Mouse (Mus musculus) erythroblast, adult 5-6 weeks (primary cell): Measurements from ENCODE around the gene Emg1. TPM values are rescaled to one million over a fixed set of nuclear protein-coding genes. Genes with fewer than 3 reads are reported as not detected.

Experiments
- ATAC-seq: replicated peaks from 2 replicates; pipeline ENCODE4 v1.8.0; 2016; ENCODE audit warnings: moderate number of reproducible peaks, mild to moderate bottlenecking, moderate TSS enrichment, inconsistent platforms; ENCODE audit not compliant: poor library complexity, low FRiP score, severe bottlenecking
- total RNA-seq, 2 experiments: library from RNA; stranded (forward) in 1 of 2; stranded (reverse) in 1 of 2; fragments of 150-400 nt in 1 of 2; fragments of 200-764, 138-1000 nt in 1 of 2; gene quantifications; 2 replicates each; pipeline versions ENCODE4 v1.2.3 to v1.2.4; 2015 to 2017; ENCODE audit warnings: low replicate concordance in 2 of 2

Emg1 gene
- total RNA-seq, 2 experiments from 2014 or later: 37.2 to 65.1 TPM

DNA sequence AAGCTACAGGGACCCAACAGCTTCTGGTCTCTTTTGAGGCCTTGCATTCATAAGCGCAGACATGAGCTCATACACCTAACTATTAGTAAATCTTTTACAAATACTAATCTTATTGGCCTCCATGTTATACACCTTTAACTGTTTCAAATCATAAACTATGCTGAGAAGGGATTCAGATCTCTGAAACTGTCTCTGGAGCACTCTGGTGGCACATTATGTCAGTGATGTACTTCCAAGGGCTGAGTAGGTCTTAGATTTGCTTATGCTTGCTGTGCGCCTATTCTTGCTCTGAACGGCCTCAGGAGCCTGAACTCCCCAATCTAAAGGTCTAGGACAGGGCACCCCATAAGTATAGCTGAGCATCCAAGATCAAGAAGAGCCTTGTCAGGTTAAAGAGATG is 29.9 kb upstream of the Emg1 start:
- no peak for ATAC-seq

DNA sequence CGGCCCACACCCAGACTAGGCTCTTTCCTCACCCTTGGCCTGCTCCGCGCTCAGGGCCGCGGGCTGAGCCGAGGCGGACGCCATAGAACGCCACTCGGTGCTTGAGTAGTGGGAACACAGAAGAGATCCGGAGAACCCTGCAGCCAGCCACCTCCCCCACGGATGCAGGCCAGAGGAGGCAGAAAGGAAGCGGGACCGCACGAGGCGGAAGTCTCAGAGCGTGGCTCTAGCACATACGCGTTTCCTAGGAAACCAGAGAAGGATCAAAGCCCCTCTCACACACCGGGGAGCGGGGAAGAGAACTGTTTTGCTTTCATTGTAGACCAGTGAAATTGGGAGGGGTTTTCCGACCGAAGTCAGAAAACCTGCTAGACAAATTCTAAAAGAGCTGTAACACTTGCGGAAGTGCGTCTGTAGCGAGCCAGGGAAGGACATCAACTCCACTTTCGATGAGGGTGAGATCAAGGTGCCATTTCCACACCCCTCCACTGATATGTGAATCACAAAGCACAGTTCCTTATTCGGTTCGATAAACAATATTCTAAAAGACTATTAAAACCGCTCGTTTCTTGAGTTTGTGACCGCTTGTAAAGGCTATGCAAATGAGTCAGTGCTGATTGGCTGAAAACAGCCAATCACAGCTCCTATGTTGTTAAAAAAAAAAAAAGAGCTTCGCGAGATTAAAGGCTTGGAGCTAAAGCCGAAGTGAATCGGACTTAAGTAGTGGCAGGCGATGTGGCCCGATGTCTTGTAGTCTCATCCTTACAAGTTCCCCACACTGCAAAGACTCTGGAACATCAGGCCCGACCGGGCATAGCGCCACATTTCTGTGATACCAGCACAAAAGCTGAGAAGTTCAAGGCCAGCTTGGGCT is 29.1 kb upstream of the Emg1 start, which contains the start of gene Grcc10:
TSS of gene Grcc10 (minus strand) at position 487 of the 874 bp plus-strand sequence.
- peak; percentile 64 for ATAC-seq

DNA sequence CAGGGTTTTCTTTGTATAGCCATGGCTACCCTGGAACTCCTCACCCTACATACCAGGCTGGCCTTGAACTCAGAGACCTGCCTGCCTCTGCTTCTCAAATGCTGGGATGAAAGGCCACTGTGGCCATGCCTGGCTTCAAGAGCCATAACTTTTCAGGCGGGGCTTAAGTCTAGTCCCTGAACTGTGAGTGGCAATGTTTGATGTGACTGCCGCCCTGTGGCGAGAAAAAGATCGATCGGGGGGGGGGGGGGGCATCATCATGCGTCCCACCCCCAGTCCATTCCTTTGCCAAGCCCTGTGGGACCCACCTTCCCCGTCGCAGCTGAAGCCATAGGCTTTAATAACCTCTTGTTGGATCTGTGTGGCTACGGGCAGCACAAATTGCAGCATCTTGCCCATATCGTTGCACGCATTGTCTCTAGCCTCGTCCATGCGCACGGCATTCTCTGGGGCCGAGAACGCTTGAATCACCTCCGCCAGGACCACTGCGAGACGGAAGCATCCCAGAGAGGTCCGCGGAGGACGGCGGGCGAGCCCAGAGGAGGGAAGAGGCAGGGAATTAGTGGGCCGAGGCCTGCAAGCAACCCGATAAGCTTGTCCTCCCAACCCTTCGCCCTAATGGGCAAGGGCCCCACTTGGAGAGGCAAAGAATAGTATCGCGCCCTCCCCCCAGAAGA is 28.4 kb upstream of the Emg1 start:
- ATAC-seq: peak; percentile 28; the same call in 1 of the 2 replicates

DNA sequence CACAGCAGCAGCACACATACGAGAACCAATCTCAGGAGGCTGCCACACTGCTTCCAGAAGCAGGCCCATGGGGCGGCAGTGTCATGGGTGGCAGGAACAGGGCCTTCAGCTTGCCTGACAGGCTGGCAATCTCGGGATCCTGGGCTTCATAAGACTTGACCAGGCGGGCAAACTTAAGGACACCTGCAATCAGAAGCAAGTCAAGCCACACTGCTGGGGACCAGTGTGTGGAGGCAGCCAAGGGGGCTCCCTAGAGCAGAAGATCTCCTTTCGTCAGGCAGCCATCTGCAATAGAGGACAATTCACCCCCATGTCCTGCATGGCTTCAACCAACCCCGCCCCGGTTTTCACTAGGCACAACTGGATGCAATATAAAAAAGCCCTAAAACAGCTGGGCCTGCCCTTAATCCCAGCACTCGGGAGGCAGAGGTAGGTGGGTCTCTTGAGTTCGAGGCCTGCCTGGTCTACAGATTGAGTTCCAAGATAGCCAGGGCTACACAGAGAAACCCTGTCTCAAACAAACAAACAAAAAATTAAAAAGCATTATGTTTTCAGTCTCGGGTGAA is 27.3 kb upstream of the Emg1 start:
- ATAC-seq: no peak

DNA sequence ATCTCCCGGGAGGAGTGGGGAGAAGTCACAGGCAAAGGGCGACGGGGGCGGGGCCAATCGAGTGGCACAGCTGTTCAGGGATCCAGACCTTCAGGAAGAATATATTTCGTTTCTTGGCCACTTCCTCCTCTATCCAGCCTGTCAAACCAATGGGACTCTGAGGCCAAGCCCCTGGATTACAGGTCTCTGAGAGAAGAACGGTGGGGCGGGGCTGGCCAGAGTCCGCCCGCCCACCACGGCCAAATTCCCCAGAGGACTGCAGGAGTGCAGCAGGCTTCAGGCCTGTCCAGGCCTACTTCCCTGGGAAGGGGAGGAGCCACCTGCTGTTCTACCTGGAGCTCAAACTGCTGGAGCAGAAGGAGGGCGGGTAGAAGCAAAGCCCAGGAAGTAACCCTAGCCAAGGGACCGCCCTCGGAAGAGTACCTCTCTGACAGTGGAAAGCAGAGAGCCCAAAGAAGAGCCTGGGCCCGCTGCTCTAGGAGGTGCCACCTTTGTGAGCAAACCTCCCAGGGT is 26.6 kb upstream of the Emg1 start, which contains the start of gene Ptpn6:
TSS of gene Ptpn6 (minus strand) at position 204 of the 513 bp plus-strand sequence.
- ATAC-seq: no peak

DNA sequence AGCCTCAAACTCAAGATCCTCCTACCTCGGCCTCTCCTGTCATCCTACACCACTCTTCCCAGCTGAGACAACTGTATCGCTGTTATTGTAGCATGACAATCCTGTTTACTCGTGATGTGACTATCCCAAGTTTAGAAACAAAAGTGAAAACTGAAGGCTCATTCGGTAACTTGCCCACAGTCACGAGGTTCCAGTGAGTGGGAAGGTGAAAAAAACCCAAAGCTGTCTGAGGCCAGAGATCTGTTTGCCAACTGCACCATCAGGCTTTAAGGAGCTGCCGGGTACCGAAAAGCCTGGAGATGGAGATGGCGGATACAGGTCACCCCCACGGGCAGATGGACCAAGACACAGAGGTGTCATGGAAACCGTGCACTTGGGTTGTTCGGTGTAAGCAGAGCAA is 25.1 kb upstream of the Emg1 start:
- ATAC-seq: no peak

DNA sequence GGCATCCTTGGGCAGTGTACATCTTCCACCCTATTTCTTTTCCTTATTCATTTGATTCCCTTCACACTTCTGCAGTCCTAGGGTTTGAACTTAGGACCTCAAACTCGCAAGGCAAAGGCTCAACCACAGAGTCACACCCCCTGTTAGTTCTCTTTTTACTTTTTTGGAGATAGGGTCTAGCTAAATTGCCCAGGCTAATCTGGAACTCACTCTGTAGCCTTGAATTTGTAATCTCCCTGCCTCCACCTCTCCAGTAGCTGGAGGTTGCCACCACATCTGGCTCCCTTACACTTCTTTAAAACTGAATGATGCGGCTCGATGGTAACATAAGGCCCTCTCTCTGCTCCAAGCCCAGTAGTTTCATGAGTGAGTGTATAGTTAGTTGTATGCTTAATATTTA is 22.4 kb upstream of the Emg1 start:
- ATAC-seq: no peak

DNA sequence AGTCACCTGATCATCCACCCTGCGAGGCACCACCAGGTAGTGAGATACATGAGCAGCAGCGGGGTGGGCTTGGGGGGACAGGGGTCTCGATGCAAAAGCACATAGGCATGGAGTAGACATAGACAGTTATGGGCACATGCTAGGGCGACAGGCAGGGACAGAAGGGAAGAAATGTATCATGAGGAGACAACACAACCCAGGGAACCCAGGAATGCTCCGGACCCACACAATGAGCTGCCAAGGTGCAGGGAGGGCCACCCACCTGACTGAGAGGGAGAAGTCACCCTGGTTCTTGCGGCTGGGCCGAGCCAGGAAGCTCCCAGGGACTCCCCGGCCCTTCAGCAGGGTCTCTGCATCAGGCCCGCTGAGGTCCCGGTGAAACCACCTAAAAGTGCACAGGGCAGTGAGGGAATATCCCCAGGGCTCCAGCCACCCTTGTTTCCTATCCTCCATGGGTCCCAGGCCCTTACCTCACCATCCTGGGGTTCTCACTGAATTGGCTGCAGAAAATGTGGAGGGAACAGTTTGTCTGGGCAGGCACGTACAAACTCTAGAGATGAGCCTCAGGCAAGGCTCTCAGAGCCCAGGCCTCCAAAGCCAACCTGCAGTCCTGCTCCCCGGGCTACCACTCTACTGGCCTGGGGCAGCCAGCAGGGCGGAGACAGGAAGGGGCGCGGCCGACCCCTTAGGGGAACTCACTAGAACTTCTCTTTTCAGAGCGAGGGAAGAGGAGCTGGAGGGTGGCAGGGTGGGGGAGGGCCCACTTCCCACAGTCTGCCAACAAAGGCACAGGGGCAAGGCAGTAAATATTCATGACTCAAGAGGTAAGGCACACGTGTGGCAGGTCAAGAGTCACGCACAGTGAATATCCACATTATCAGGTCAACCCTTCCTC is 20.7 kb upstream of the Emg1 start:
- peak; percentile 47 for ATAC-seq

DNA sequence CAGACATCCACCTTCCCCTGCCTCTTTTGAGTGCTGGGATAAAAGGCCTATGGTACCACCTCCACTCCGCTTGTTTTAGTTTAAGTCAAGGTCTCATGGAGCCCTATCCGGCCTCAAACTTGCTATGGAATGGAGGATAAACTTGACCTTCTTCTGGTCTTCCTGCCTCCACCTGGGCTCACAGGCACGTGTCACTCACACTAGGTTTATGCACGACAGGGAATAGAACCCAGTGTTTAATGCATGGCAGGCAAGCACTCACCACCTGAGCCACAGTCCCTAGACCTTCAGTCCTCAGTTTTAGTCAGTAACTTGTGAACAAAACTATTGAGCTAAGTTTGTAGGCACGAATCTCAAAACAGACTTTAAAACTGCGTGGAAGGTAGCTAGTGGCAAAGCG is 19.1 kb upstream of the Emg1 start:
- ATAC-seq: no peak

DNA sequence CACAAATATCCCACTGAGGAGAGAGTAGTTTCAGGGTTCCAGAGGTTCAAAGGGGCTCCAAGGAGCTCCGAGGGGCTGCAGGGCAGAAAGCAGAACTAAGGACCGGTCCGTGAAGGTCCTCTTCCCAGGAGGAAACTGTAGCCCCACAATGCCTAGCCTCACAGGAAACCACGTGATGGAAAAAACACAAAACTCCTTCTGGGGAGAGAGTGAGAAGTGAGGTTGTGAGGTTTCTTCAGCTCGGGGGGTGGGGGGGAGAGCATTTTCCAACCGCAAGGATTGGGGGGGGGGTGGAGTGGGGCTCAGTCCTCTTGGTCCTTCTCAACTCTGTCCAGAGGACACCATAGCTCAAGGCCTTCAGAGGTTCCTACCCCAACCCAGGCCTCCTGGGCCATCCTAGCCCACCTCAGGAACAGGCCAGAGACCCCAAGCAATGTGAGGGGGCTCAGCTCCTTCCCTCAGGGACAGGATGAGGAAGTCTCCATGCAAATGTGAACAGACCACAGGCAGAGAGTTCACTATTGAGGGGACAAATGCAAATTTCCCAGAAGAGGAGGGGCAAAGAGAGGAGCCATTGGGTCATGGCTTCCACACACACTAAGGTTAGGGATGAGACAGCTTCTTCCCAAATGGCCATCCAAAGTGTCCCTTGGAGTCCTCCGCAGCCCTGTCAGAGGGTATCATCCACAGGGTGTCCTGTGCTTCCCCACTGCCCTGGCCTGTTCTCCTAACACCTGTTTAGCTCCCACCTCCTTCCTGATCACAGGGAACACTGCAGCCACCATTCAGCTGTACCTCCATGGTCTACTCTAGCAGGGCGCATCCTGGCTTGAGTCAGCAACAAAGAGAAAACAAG is 18.1 kb upstream of the Emg1 start:
- ATAC-seq: no peak

DNA sequence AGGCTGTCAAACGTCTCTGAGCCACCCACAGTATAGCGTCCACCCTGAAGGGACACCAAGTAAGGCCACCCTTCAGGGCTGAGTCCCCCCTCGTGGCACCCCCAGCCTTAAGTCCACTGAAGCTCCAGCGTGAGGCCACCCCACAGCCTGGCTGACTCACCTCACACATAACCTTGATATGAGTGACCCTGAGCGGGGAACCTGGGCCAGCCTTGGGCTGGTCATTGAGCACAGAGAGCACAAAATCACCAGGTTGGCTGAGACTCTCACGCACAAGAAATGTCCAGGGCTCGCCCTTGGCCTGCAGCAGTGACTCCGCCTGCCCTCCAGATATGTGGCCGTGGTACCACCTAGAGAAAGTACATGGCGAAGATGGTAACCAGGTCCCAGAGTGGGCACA is 16.6 kb upstream of the Emg1 start:
- no peak for ATAC-seq

DNA sequence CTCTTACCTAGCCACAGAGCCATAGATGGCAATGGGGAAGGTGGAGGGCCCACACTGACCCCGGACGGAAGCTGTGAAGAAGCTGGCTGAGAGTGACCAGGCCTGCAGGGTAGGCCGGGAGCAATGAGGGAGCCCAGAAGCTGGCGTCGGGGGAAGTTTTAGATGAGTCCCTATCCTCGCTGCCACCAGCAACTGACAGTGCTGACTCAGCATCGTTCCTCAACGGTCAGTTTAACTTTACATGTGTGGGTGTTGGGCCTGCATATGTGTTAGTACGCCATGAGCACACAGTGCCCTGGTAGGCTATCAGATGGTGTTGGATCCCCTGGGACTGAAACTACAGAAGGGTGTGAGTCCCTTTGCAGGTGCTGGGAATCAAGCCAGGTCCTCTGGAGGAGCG is 12.5 kb upstream of the Emg1 start:
- no peak for ATAC-seq

DNA sequence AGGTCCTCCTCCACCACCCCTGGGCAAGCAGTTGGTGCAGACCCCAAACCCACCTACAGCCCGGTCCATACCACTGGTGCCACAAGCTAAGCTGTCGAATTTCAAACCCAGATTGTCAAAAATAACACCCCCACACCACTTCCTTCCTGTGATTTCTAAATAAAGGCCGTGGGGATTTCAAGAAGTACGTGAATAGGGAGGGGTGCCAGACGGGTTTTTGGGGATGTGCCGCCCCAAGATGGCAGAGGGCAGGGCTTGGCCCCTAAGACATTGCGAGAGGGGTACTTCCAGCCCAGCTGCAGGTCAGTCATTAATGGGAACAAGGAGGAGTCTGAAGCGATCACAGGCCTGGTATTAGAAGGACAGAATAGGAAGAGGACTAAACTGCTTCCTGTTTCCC is 11.6 kb upstream of the Emg1 start:
- ATAC-seq: no peak

DNA sequence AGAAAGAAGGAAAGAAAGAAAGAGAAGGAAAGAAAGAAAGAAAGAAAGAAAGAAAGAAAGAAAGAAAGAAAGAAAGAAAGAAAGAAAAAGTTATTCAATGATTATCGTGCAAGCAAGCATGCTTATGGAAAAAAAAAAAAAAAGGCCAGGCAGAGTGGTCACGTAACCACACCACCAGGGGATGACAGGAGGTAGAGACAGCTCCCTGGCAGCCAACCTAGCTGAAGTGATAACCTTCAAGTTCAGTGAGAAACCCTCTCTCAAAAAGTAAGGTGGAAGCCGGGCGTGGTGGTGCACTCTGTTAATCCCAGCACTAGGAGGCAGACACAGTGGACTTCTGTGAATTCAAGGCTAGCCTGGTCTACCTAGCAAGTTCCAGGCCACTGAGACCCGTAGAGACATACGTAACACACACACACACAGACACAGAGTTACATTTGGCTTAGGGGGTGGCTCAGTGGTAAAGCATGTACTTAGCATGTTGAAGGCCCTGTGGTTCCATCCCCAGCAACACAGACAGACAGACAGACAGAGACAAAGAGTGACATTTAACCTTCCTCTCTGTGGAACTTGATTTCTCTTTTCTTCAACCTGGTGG is 11.0 kb upstream of the Emg1 start:
- ATAC-seq: no peak

DNA sequence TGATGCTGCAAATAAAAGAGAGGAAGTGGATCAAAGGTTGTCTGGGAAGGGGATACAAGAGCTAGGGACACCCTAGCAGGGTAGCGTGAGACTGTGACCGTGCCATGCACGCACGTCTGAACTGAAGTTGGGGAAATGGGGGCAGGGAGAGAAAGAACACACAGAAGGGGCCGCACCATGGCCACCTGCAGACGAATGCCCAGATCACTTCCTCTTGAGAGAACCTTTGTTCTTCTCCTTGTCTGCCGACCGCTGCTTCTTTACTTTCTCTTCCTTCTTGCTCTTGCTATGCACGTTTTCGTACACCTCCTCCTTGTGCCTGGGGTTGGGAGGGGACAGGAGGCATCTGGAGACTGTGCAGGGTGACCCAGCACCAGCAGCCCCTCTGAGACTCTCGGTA is 8.9 kb upstream of the Emg1 start:
- ATAC-seq: no peak

DNA sequence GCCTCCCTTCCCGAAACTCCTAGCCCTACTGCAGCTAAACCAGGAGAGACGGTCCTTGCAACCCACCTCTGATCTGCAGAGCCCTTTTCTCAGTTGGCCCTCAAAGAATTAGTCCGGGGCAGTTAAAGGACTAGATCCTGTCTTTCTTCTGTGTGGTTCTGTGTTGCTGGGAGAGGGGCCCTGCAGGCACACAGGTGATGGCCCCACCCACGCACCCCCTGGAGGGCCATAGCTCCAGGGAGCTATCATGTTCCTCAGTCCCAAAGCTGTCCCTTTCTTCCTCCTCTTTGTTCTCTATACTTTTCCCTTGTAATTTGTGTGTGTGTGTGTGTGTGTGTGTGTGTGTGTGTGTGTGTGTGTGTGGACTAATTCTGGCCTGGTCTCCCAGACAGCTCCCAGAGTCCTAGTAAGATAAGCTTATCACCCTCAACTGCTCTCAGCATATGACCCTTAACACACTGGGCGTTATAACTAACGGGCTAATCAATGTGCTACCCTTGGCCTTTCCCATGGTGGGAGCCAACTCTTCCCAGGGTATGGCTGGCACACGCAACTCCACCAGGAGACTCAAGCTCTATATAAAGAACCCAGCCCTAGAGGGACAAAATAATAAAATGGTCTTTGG is 7.5 kb upstream of the Emg1 start:
- ATAC-seq: peak; percentile 64

DNA sequence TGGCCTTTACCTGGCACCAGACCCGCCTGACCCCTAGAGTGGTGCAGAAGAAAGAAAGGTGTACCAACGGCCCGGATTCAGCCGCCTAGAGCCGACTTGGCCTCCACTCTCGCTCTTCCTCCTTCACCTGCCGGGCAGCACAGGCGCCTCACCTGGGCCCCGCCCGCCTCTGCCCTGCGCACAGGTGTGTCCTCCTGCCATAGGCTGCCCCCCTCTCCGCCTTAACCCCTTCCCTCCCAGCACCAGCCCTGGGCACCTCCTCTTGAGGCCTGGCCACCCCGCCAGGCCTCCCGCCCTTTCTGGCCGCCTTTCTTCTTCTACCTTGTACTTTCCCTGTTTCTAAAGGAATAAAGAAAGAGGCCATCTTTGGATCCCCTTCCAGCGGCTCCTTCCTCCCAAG is 6.7 kb upstream of the Emg1 start:
- ATAC-seq: no peak

DNA sequence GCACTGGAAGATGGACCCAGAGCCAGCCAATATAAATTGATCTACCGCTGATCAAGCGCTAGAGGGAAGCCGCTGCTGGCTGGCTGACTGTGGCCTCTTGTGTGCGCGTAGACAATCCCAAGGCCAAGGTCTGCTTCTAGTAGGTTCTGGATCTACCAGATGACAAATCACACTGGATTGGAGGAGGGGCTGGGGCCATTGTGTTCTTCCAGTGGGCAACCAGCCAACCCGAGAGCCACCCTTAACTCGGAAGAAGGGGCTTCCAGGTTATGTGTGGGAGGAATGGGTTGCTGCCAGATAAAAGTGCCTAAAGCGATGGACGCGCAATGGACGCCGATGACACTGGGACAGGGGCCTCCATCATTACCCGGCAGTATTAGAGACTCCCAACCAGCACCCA is 6.0 kb upstream of the Emg1 start:
- ATAC-seq: no peak
